Mouse (Mus musculus): ENCODE measurements around the gene Capn11. TPM values are rescaled to one million over a fixed set of nuclear protein-coding genes. Genes with fewer than 3 reads are reported as not detected.

Gene Capn11
- polyA plus RNA-seq, 1 experiment from 2014 or later: not detected

- no peak overlapping the region for H3K4me2 ChIP-seq (ENCODE audit: low read depth, low read length)
- H3K4me1 ChIP-seq (ENCODE audit: control insufficient read depth, insufficient read depth, low read length): peaks cover 12% of the 10 kb centered on the region; the same call in 1 of the 2 replicates
- peak; percentile 59 for DNase-seq (ENCODE audit: low spot score)
- H3K9me3 ChIP-seq (ENCODE audit: control insufficient read depth, low read length): no peaks in the 10 kb centered on the region
- no peak overlapping the region for H3K4me3 ChIP-seq (ENCODE audit: low read depth, low read length)
- peak; percentile 78; the same call in 1 of the 2 replicates for ATAC-seq (ENCODE audit: low read depth)
- no peaks in the 10 kb centered on the region for H3K36me3 ChIP-seq (ENCODE audit: control insufficient read depth, insufficient read depth, low read length)
- 24% methylated on average over 4 of the region's 4 CpGs for WGBS
- no peak overlapping the region for H3K27ac ChIP-seq (replicated peaks; ENCODE audit: low read depth, low read length)
- H3K27me3 ChIP-seq (replicated peaks; ENCODE audit: control insufficient read depth, insufficient read depth, low read length): no peaks in the 10 kb centered on the region
- no peak overlapping the region for H3K9ac ChIP-seq (ENCODE audit: low read depth, low read length)
Observed at GRCm38 (mm10) chr17:45616046-45616650, 43.0 kb downstream of the Capn11 start.

DNA sequence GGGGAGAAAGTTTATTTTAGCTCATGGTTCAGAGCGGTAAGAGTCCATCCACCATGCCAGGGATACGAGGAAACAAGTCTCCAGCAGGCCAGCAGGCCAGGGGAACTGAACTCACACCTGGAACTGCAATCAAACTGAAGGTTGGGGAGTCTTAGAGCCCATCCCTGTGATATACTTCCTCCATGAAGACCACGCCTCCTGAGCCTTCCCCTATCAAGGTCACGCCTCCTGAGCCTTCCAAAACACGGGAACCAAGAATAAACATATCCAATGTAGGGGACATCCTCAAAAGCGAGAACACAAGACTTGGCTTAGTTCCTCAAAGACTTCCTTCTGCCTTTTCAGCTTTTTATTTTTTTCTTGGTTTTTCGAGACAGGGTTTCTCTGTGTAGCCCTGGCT lies 46.2 kb downstream of the Capn11 start:
- no peaks in the 10 kb centered on the region for H3K36me3 ChIP-seq (ENCODE audit: control insufficient read depth, insufficient read depth, low read length)
- H3K9ac ChIP-seq (ENCODE audit: low read depth, low read length): no peak overlapping the region
- no peak overlapping the region for H3K27ac ChIP-seq (replicated peaks; ENCODE audit: low read depth, low read length)
- 92% methylated on average over 7 of the region's 7 CpGs for WGBS
- ATAC-seq (ENCODE audit: low read depth) (no peak), DNase-seq (ENCODE audit: low spot score) (no peak)
- no peak overlapping the region for H3K4me2 ChIP-seq (ENCODE audit: low read depth, low read length)
- no peak overlapping the region for H3K4me3 ChIP-seq (ENCODE audit: low read depth, low read length)
- no peaks in the 10 kb centered on the region for H3K27me3 ChIP-seq (replicated peaks; ENCODE audit: control insufficient read depth, insufficient read depth, low read length)
- H3K4me1 ChIP-seq (ENCODE audit: control insufficient read depth, insufficient read depth, low read length): no peaks in the 10 kb centered on the region
- H3K9me3 ChIP-seq (ENCODE audit: control insufficient read depth, low read length): no peaks in the 10 kb centered on the region

GRCm38 (mm10) chr17:45612008-45612407 lies 47.1 kb downstream of the Capn11 start:
- ATAC-seq (ENCODE audit: low read depth): no peak
- no peaks in the 10 kb centered on the region for H3K4me1 ChIP-seq (ENCODE audit: control insufficient read depth, insufficient read depth, low read length)
- no peaks in the 10 kb centered on the region for H3K27me3 ChIP-seq (replicated peaks; ENCODE audit: control insufficient read depth, insufficient read depth, low read length)
- 68% methylated on average over 8 of the region's 8 CpGs for WGBS
- H3K9ac ChIP-seq (ENCODE audit: low read depth, low read length): no peak overlapping the region
- no peak for DNase-seq (ENCODE audit: low spot score)
- no peaks in the 10 kb centered on the region for H3K36me3 ChIP-seq (ENCODE audit: control insufficient read depth, insufficient read depth, low read length)
- H3K9me3 ChIP-seq (ENCODE audit: control insufficient read depth, low read length): no peaks in the 10 kb centered on the region
- H3K4me3 ChIP-seq (ENCODE audit: low read depth, low read length): no peak overlapping the region
- no peak overlapping the region for H3K4me2 ChIP-seq (ENCODE audit: low read depth, low read length)
- H3K27ac ChIP-seq (replicated peaks; ENCODE audit: low read depth, low read length): no peak overlapping the region

GRCm38 (mm10) chr17:45610144-45610866 lies 48.8 kb downstream of the Capn11 start:
- 29% methylated on average over 5 of the region's 5 CpGs for WGBS
- no peak overlapping the region for H3K9ac ChIP-seq (ENCODE audit: low read depth, low read length)
- no peaks in the 10 kb centered on the region for H3K36me3 ChIP-seq (ENCODE audit: control insufficient read depth, insufficient read depth, low read length)
- H3K27ac ChIP-seq (replicated peaks; ENCODE audit: low read depth, low read length): 0 out of 2 replicates have a peak overlapping the region, but pooled peaks have one; percentile 23
- H3K4me1 ChIP-seq (ENCODE audit: control insufficient read depth, insufficient read depth, low read length): no peaks in the 10 kb centered on the region
- H3K27me3 ChIP-seq (replicated peaks; ENCODE audit: control insufficient read depth, insufficient read depth, low read length): no peaks in the 10 kb centered on the region
- 0 out of 2 replicates have a peak, but pooled peaks have one; percentile 47 for ATAC-seq (ENCODE audit: low read depth)
- no peaks in the 10 kb centered on the region for H3K9me3 ChIP-seq (ENCODE audit: control insufficient read depth, low read length)
- no peak overlapping the region for H3K4me3 ChIP-seq (ENCODE audit: low read depth, low read length)
- H3K4me2 ChIP-seq (ENCODE audit: low read depth, low read length): no peak overlapping the region
- no peak for DNase-seq (ENCODE audit: low spot score)

GRCm38 (mm10) chr17:45608396-45608795 lies 50.7 kb downstream of the Capn11 start:
- Histone ChIP-seq H3K36me3 (ENCODE audit: control insufficient read depth, insufficient read depth, low read length) (no peaks in the 10 kb centered on the region), H3K4me1 (ENCODE audit: control insufficient read depth, insufficient read depth, low read length) (no peaks in the 10 kb centered on the region), H3K27me3 (replicated peaks; ENCODE audit: control insufficient read depth, insufficient read depth, low read length) (no peaks in the 10 kb centered on the region), H3K27ac (replicated peaks; ENCODE audit: low read depth, low read length) (no peak overlapping the region), H3K4me2 (ENCODE audit: low read depth, low read length) (no peak overlapping the region), H3K9me3 (ENCODE audit: control insufficient read depth, low read length) (no peaks in the 10 kb centered on the region), H3K9ac (ENCODE audit: low read depth, low read length) (no peak overlapping the region), H3K4me3 (ENCODE audit: low read depth, low read length) (no peak overlapping the region)
- 89% methylated on average over 4 of the region's 4 CpGs for WGBS
- ATAC-seq (ENCODE audit: low read depth): no peak
- no peak for DNase-seq (ENCODE audit: low spot score)

GRCm38 (mm10) chr17:45606992-45607879 lies 51.9 kb downstream of the Capn11 start:
- H3K36me3 ChIP-seq (ENCODE audit: control insufficient read depth, insufficient read depth, low read length): no peaks in the 10 kb centered on the region
- H3K9me3 ChIP-seq (ENCODE audit: control insufficient read depth, low read length): no peaks in the 10 kb centered on the region
- DNase-seq (ENCODE audit: low spot score) (no peak), ATAC-seq (ENCODE audit: low read depth) (no peak)
- no peak overlapping the region for H3K27ac ChIP-seq (replicated peaks; ENCODE audit: low read depth, low read length)
- H3K4me1 ChIP-seq (ENCODE audit: control insufficient read depth, insufficient read depth, low read length): no peaks in the 10 kb centered on the region
- H3K9ac ChIP-seq (ENCODE audit: low read depth, low read length): no peak overlapping the region
- H3K4me2 ChIP-seq (ENCODE audit: low read depth, low read length): no peak overlapping the region
- WGBS: 69% methylated on average over 15 of the region's 15 CpGs
- H3K4me3 ChIP-seq (ENCODE audit: low read depth, low read length): no peak overlapping the region
- H3K27me3 ChIP-seq (replicated peaks; ENCODE audit: control insufficient read depth, insufficient read depth, low read length): peaks cover 2% of the 10 kb centered on the region; the same call in 1 of the 2 replicates

DNA sequence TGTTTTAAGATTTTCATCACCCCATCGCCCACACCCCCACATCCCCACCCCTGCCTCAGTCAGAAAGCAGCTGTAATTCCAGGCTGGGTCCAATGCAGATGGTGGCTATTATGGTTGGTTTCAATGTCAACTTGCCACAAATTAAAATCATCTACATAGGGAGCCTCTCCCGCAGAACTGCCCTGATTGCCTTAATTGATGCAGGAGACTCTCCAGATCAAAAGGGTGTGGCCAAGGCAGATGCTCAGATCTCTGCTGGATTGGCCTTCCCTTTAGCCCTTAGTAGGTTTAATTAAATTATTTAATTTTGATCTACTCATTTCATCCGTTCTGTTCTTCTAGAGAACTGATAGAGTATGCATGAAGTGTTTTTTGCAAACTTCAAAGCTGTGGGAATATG lies 56.1 kb downstream of the Capn11 start:
- Histone ChIP-seq H3K4me3 (ENCODE audit: low read depth, low read length) (no peak overlapping the region), H3K9ac (ENCODE audit: low read depth, low read length) (no peak overlapping the region), H3K4me2 (ENCODE audit: low read depth, low read length) (no peak overlapping the region), H3K36me3 (ENCODE audit: control insufficient read depth, insufficient read depth, low read length) (no peaks in the 10 kb centered on the region), H3K27ac (replicated peaks; ENCODE audit: low read depth, low read length) (no peak overlapping the region), H3K4me1 (ENCODE audit: control insufficient read depth, insufficient read depth, low read length) (peaks cover 12% of the 10 kb centered on the region), H3K9me3 (ENCODE audit: control insufficient read depth, low read length) (no peaks in the 10 kb centered on the region), H3K27me3 (replicated peaks; ENCODE audit: control insufficient read depth, insufficient read depth, low read length) (peaks cover 28% of the 10 kb centered on the region)
- DNase-seq (ENCODE audit: low spot score): no peak
- ATAC-seq (ENCODE audit: low read depth): no peak
- WGBS: 67% methylated on average over 3 of the region's 3 CpGs

- Histone ChIP-seq H3K9me3 (ENCODE audit: control insufficient read depth, low read length) (no peaks in the 10 kb centered on the region), H3K4me3 (ENCODE audit: low read depth, low read length) (no peak within 1 kb of the TSS), H3K27ac (replicated peaks; ENCODE audit: low read depth, low read length) (no peak within 1 kb of the TSS; the same call in 1 of the 2 replicates), H3K36me3 (ENCODE audit: control insufficient read depth, insufficient read depth, low read length) (no peaks in the 10 kb centered on the region), H3K9ac (ENCODE audit: low read depth, low read length) (peak within 1 kb of the TSS; percentile 51), H3K27me3 (replicated peaks; ENCODE audit: control insufficient read depth, insufficient read depth, low read length) (peaks cover 28% of the 10 kb centered on the region), H3K4me1 (ENCODE audit: control insufficient read depth, insufficient read depth, low read length) (peaks cover 15% of the 10 kb centered on the region), H3K4me2 (ENCODE audit: low read depth, low read length) (0 out of 2 replicates have a peak within 1 kb of the TSS, but pooled peaks have one; percentile 12)
- DNase-seq (ENCODE audit: low spot score) (peak; percentile 75), ATAC-seq (ENCODE audit: low read depth) (peak; percentile 66)
- WGBS: 25% methylated on average over 6 of the region's 6 CpGs
Observed at GRCm38 (mm10) chr17:45601877-45602304, 57.2 kb downstream of the Capn11 start, which contains the start of gene Mymx. Gene Mymx (minus strand): TSS chr17:45602102.

Measured in embryonic facial prominence, embryonic 14.5 days (tissue).